Mouse (Mus musculus): ENCODE results near the gene Pidd1. TPM values are rescaled to one million over a fixed set of nuclear protein-coding genes. Genes with fewer than 3 reads are reported as not detected.

Gene Pidd1
- polyA plus RNA-seq, 1 experiment from 2014 or later: 9.1 TPM

DNA sequence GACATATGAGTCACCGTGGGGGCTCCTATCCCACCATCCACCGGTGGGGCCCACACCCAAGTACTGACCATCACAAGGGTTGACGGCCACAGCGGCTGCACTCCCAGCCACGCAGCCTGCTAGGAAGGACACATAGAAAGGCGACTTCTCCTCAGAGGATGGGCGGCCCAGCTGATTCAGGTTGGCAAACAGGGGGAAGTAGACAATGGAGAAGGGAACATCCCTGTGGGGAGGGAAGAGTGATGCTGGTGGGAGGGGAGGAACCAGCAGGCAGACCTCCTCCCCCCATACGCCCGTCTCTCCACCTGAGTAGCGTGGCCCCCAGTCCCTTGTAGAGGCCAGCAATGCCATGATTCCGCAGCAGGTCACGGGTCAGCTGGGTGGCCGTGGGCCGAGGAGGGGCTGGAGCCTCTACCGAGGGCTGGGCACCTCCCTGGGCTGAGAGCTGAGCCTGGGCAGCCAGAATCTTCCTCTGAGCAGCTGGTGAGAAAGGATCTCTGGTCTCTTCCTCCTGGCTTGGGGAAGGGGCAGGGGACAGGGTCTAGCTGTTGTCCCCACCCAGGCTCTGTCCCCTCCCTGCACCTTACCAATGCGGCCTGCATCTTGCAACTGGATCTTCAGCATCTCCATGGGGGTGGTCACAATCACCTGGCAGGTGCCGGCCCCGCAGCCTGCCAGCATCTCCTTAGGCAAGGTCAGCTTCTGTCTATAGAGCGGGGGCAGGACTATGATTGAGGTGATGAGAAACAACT, 12.2 kb downstream of the Pidd1 start:
- DNase-seq (ENCODE audit: low spot score) (no peak), ATAC-seq (replicated peaks; ENCODE audit: insufficient number of reproducible peaks, low FRiP score, low TSS enrichment, low read depth) (no peak)
- WGBS: 92% methylated on average over 19 of the region's 19 CpGs
- H3K4me3 ChIP-seq (ENCODE audit: low read depth, low read length): no peak overlapping the region
- H3K36me3 ChIP-seq (replicated peaks; ENCODE audit: control insufficient read depth, insufficient read depth, low read depth, low read length): peaks cover 2% of the 10 kb centered on the region; the same call in 1 of the 2 replicates
- H3K4me2 ChIP-seq (ENCODE audit: low read depth, low read length): no peak overlapping the region
- peaks cover 5% of the 10 kb centered on the region; the same call in 1 of the 2 replicates for H3K4me1 ChIP-seq (ENCODE audit: control insufficient read depth, insufficient read depth, low read length)
- H3K27me3 ChIP-seq (ENCODE audit: control insufficient read depth, insufficient read depth, low read length): no peaks in the 10 kb centered on the region
- no peak overlapping the region for H3K9ac ChIP-seq (replicated peaks; ENCODE audit: low read length)
- H3K27ac ChIP-seq (replicated peaks; ENCODE audit: low read depth, low read length): no peak overlapping the region
- no peaks in the 10 kb centered on the region for H3K9me3 ChIP-seq (replicated peaks; ENCODE audit: control insufficient read depth, low read length)

DNA sequence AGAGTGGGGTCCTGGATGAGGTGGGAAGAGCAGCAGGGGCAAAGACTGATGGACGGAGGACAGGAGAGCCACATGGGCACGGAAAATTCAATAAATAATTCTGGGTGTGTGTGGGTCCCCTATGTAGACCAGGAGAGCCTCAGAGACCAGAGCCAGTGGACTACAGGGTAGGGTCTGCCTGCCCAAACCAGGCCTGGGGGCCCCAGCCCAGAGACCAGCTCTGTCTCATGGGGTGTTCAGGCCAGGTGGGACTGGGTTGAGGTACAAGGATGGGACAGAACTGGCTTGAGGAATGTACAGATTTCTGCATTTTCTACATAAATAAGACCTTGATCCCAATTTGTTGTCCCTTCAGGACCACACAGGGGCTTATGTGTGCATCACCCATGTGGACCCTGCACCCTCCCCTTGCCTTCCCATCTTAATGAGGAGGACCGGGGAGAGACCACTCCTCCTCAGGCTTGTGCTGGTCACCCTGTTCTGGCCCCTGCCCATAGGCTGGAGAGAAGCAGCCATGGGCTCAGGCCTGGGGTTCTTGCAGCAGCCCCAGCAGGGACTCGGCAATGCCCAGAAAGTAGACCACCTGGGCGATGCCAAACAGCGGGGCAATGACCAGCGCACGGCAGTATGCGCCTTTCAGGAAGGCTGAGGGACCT, 13.1 kb downstream of the Pidd1 start:
- Histone ChIP-seq H3K27me3 (ENCODE audit: control insufficient read depth, insufficient read depth, low read length) (no peaks in the 10 kb centered on the region), H3K27ac (replicated peaks; ENCODE audit: low read depth, low read length) (no peak overlapping the region), H3K4me1 (ENCODE audit: control insufficient read depth, insufficient read depth, low read length) (peaks cover 5% of the 10 kb centered on the region; the same call in 1 of the 2 replicates), H3K36me3 (replicated peaks; ENCODE audit: control insufficient read depth, insufficient read depth, low read depth, low read length) (peaks cover 2% of the 10 kb centered on the region; the same call in 1 of the 2 replicates), H3K4me3 (ENCODE audit: low read depth, low read length) (no peak overlapping the region), H3K9me3 (replicated peaks; ENCODE audit: control insufficient read depth, low read length) (no peaks in the 10 kb centered on the region), H3K9ac (replicated peaks; ENCODE audit: low read length) (no peak overlapping the region), H3K4me2 (ENCODE audit: low read depth, low read length) (no peak overlapping the region)
- ATAC-seq (replicated peaks; ENCODE audit: insufficient number of reproducible peaks, low FRiP score, low TSS enrichment, low read depth) (no peak), DNase-seq (ENCODE audit: low spot score) (no peak)
- 92% methylated on average over 9 of the region's 9 CpGs for WGBS

DNA sequence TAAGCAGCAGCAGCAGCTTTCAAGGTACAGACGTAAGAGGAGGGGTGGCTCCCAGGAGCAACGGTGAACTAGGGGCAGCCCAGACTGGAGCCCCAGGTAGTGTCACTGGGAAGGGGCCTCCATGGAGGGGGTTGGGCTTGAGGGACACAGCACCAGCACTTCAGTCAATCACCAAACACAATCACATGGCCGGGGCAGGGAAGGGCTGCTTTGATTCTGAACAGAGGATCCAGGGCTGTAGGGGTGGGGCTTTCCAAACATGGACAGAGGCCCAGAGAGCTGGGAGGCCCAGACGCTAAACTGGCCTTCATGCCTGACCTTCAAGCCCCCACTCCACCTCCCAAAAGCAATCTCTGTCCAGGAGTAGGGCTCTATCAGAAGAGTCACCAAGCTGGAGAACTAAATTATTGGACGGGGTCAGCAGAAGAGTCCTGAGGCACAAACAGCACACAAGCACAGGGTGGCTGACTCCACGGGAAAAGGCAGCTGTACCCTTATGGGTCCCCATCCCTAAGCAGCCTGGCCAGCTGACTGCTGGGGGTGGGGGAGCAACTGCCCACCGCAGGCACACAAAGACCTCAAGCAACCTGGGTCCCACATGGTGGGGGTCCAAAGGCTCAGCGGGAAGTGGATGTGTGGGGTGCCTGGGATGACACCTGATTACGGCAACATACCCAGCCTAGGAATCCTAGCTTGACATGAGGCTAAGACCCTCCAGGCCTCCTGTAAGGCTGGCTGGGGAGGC, 13.8 kb downstream of the Pidd1 start:
- Histone ChIP-seq H3K9ac (replicated peaks; ENCODE audit: low read length) (no peak overlapping the region; the same call in 1 of the 2 replicates), H3K4me1 (ENCODE audit: control insufficient read depth, insufficient read depth, low read length) (peaks cover 5% of the 10 kb centered on the region; the same call in 1 of the 2 replicates), H3K36me3 (replicated peaks; ENCODE audit: control insufficient read depth, insufficient read depth, low read depth, low read length) (peaks cover 2% of the 10 kb centered on the region; the same call in 1 of the 2 replicates), H3K9me3 (replicated peaks; ENCODE audit: control insufficient read depth, low read length) (no peaks in the 10 kb centered on the region), H3K27ac (replicated peaks; ENCODE audit: low read depth, low read length) (no peak overlapping the region), H3K27me3 (ENCODE audit: control insufficient read depth, insufficient read depth, low read length) (no peaks in the 10 kb centered on the region), H3K4me2 (ENCODE audit: low read depth, low read length) (no peak overlapping the region), H3K4me3 (ENCODE audit: low read depth, low read length) (no peak overlapping the region)
- DNase-seq (ENCODE audit: low spot score) (no peak), ATAC-seq (replicated peaks; ENCODE audit: insufficient number of reproducible peaks, low FRiP score, low TSS enrichment, low read depth) (no peak)
- WGBS: 63% methylated on average over 9 of the region's 9 CpGs

- peak; percentile 82 for ATAC-seq (replicated peaks; ENCODE audit: insufficient number of reproducible peaks, low FRiP score, low TSS enrichment, low read depth)
- peak; percentile 85 for DNase-seq (ENCODE audit: low spot score)
- H3K4me1 ChIP-seq (ENCODE audit: control insufficient read depth, insufficient read depth, low read length): 0 out of 2 replicates have a peak, but pooled peaks cover 5% of the 10 kb centered on the region
- peak within 1 kb of the TSS; percentile 66 for H3K4me2 ChIP-seq (ENCODE audit: low read depth, low read length)
- WGBS: 2% methylated on average over 19 of the region's 19 CpGs
- peaks cover 2% of the 10 kb centered on the region; the same call in 1 of the 2 replicates for H3K36me3 ChIP-seq (replicated peaks; ENCODE audit: control insufficient read depth, insufficient read depth, low read depth, low read length)
- no peaks in the 10 kb centered on the region for H3K27me3 ChIP-seq (ENCODE audit: control insufficient read depth, insufficient read depth, low read length)
- peak within 1 kb of the TSS; percentile 32 for H3K4me3 ChIP-seq (ENCODE audit: low read depth, low read length)
- no peak within 1 kb of the TSS for H3K27ac ChIP-seq (replicated peaks; ENCODE audit: low read depth, low read length)
- peak within 1 kb of the TSS; percentile 46 for H3K9ac ChIP-seq (replicated peaks; ENCODE audit: low read length)
- no peaks in the 10 kb centered on the region for H3K9me3 ChIP-seq (replicated peaks; ENCODE audit: control insufficient read depth, low read length)
These were observed 14.5 kb downstream of the Pidd1 start, which contains the start of gene Cend1 for GRCm38 (mm10) chr7:141429310-141429709. Cend1 (minus strand) TSS chr7:141429491.

GRCm38 (mm10) chr7:141428701-141429100, 15.1 kb downstream of the Pidd1 start:
- Histone ChIP-seq H3K27ac (replicated peaks; ENCODE audit: low read depth, low read length) (no peak overlapping the region), H3K9ac (replicated peaks; ENCODE audit: low read length) (no peak overlapping the region), H3K27me3 (ENCODE audit: control insufficient read depth, insufficient read depth, low read length) (no peaks in the 10 kb centered on the region), H3K4me2 (ENCODE audit: low read depth, low read length) (peak overlapping the region; percentile 66; the same call in 1 of the 2 replicates), H3K9me3 (replicated peaks; ENCODE audit: control insufficient read depth, low read length) (no peaks in the 10 kb centered on the region), H3K4me1 (ENCODE audit: control insufficient read depth, insufficient read depth, low read length) (0 out of 2 replicates have a peak, but pooled peaks cover 5% of the 10 kb centered on the region), H3K4me3 (ENCODE audit: low read depth, low read length) (peak overlapping the region; percentile 32; the same call in 1 of the 2 replicates), H3K36me3 (replicated peaks; ENCODE audit: control insufficient read depth, insufficient read depth, low read depth, low read length) (peaks cover 2% of the 10 kb centered on the region; the same call in 1 of the 2 replicates)
- ATAC-seq (replicated peaks; ENCODE audit: insufficient number of reproducible peaks, low FRiP score, low TSS enrichment, low read depth) (no peak), DNase-seq (ENCODE audit: low spot score) (no peak)
- WGBS: 54% methylated on average over 5 of the region's 5 CpGs

DNA sequence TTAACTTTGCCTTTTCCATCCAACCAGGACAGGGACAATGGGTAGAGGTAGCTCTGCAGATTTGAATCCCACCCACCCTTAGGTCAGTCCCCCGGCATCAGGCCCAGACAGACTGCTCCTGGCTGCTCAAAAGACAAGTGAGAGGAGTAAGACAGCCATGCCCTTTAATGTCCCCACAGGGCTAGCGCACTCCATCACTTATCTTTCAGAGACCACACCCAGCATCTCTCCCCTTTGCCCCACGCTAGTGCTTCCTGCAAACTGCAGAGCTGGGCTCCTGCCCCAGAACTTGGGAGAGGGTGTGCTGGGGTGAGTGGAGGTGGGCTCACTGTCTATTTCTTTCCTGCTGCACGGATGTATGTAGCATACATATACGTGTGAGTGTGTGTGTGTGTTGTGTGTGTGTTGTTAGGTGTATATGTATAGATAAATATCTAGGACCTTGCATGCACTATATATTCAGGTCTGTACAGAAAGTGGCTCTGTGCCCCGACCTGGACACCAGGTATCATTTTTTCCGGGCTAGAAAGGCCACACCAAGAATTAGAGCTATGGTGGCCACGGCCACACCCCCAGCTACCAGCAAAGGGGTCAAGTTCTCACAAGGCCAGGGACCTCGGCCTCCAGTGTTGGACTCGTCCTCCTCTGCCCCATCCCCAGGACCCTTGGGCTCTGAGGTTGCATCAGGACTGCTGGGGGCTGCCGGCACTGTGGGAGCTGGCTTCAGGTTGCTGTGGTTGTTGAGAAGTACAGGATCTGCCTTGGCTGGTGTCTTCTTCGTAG, 16.7 kb downstream of the Pidd1 start:
- no peak overlapping the region for H3K9ac ChIP-seq (replicated peaks; ENCODE audit: low read length)
- H3K4me3 ChIP-seq (ENCODE audit: low read depth, low read length): no peak overlapping the region
- H3K4me2 ChIP-seq (ENCODE audit: low read depth, low read length): no peak overlapping the region
- WGBS: 85% methylated on average over 12 of the region's 12 CpGs
- H3K4me1 ChIP-seq (ENCODE audit: control insufficient read depth, insufficient read depth, low read length): 0 out of 2 replicates have a peak, but pooled peaks cover 5% of the 10 kb centered on the region
- ATAC-seq (replicated peaks; ENCODE audit: insufficient number of reproducible peaks, low FRiP score, low TSS enrichment, low read depth): no peak
- H3K9me3 ChIP-seq (replicated peaks; ENCODE audit: control insufficient read depth, low read length): no peaks in the 10 kb centered on the region
- peaks cover 2% of the 10 kb centered on the region; the same call in 1 of the 2 replicates for H3K36me3 ChIP-seq (replicated peaks; ENCODE audit: control insufficient read depth, insufficient read depth, low read depth, low read length)
- no peaks in the 10 kb centered on the region for H3K27me3 ChIP-seq (ENCODE audit: control insufficient read depth, insufficient read depth, low read length)
- H3K27ac ChIP-seq (replicated peaks; ENCODE audit: low read depth, low read length): no peak overlapping the region
- no peak for DNase-seq (ENCODE audit: low spot score)

GRCm38 (mm10) chr7:141423811-141424210, 20.0 kb downstream of the Pidd1 start:
- ATAC-seq (replicated peaks; ENCODE audit: insufficient number of reproducible peaks, low FRiP score, low TSS enrichment, low read depth) (no peak), DNase-seq (ENCODE audit: low spot score) (no peak)
- Histone ChIP-seq H3K36me3 (replicated peaks; ENCODE audit: control insufficient read depth, insufficient read depth, low read depth, low read length) (no peaks in the 10 kb centered on the region), H3K9ac (replicated peaks; ENCODE audit: low read length) (no peak overlapping the region), H3K4me2 (ENCODE audit: low read depth, low read length) (no peak overlapping the region), H3K9me3 (replicated peaks; ENCODE audit: control insufficient read depth, low read length) (no peaks in the 10 kb centered on the region), H3K27me3 (ENCODE audit: control insufficient read depth, insufficient read depth, low read length) (no peaks in the 10 kb centered on the region), H3K4me1 (ENCODE audit: control insufficient read depth, insufficient read depth, low read length) (no peaks in the 10 kb centered on the region), H3K4me3 (ENCODE audit: low read depth, low read length) (no peak overlapping the region), H3K27ac (replicated peaks; ENCODE audit: low read depth, low read length) (no peak overlapping the region)
- 66% methylated on average over 4 of the region's 4 CpGs for WGBS

Measured in embryonic facial prominence, embryonic 11.5 days (tissue).